Mouse (Mus musculus) bone marrow, adult 2 months (tissue): ENCODE measurements around the gene Shtn1. TPM values are rescaled to one million over a fixed set of nuclear protein-coding genes. Genes with fewer than 3 reads are reported as not detected.
A peak's percentile ranks its signal among the peaks of the same experiment; 100 is the strongest.

Source experiments
- H3K27ac ChIP-seq: fragments of 200-500 bp; 2 replicates; pipeline ENCODE4 v1.5.1; 2012; ENCODE audit warnings: low read depth, mild to moderate bottlenecking, control low read depth, inconsistent platforms, low read length; ENCODE audit not compliant: control insufficient read depth, poor library complexity, insufficient read depth
- H3K4me1 ChIP-seq: fragments of 200-500 bp; 2 replicates; pipeline ENCODE4 v1.6.1; 2011; ENCODE audit warnings: low read length; ENCODE audit not compliant: control insufficient read depth, insufficient read depth
- H3K4me3 ChIP-seq: fragments of 200-500 bp; replicated peaks from 2 replicates; pipeline ENCODE3; 2011; ENCODE audit warnings: mild to moderate bottlenecking, low read depth, low read length, control low read depth; ENCODE audit not compliant: control insufficient read depth
- CTCF ChIP-seq: fragments of 200-500 bp; IDR thresholded peaks from 2 replicates; pipeline ENCODE4 v1.5.1; 2011; ENCODE audit warnings: low read length, control low read depth; ENCODE audit not compliant: control insufficient read depth, insufficient read depth
- POLR2A ChIP-seq: fragments of 200-500 bp; IDR thresholded peaks from 2 replicates; pipeline ENCODE4 v1.6.1; 2011; ENCODE audit warnings: low read depth, mild to moderate bottlenecking, control low read depth, low read length, borderline replicate concordance; ENCODE audit not compliant: control insufficient read depth
- WGBS: fragments of 180-500 bp; shearing (Covaris S2); methylation state at CpG from one replicate; pipeline ENCODE4 v1.1.7; 2018; 5-methylcytosine and 5-hydroxymethylcytosine counted together
- polyA plus RNA-seq: library from polyadenylated mRNA; stranded (reverse); fragments of >200 nt; gene quantifications from 2 replicates; pipeline ENCODE4 v1.2.4, GENCODE M21; 2011; ENCODE audit warnings: low replicate concordance; ENCODE audit not compliant: missing spikeins, insufficient read depth, insufficient read length

Shtn1 gene
- 0.49 and 1.0 TPM in 2 replicates for polyA plus RNA-seq

- no peak for TF ChIP-seq POLR2A
- TF ChIP-seq CTCF = no peak
- Histone ChIP-seq H3K4me1 (no peaks in the 10 kb centered on the region), H3K4me3 (peak within 1 kb of the TSS; percentile 30), H3K27ac (peak within 1 kb of the TSS; percentile 10; the same call in 1 of the 2 replicates)
- WGBS = 2% methylated on average over 42 of the region's 46 CpGs
Measured at GRCm38 (mm10) chr19:59075472-59076101, at the start of gene Shtn1. Gene Shtn1, minus strand, starts transcription at chr19:59076100.

GRCm38 (mm10) chr19:59114152-59114551 lies 38.3 kb upstream of the Shtn1 start:
- TF ChIP-seq POLR2A (no peak), CTCF (no peak)
- H3K4me3 ChIP-seq = peak overlapping the region; percentile 10
- H3K27ac ChIP-seq = no peak overlapping the region
- H3K4me1 ChIP-seq = no peaks in the 10 kb centered on the region
- 40% methylated on average over 4 of the region's 4 CpGs for WGBS

GRCm38 (mm10) chr19:59109937-59110336 lies 34.0 kb upstream of the Shtn1 start:
- Histone ChIP-seq H3K4me3 (no peak overlapping the region), H3K4me1 (no peaks in the 10 kb centered on the region), H3K27ac (no peak overlapping the region)
- TF ChIP-seq CTCF (no peak), POLR2A (no peak)
- WGBS = 44% methylated on average over 1 of the region's 1 CpGs

- 59% methylated on average over 1 of the region's 1 CpGs for WGBS
- TF ChIP-seq CTCF (no peak), POLR2A (no peak)
- H3K27ac ChIP-seq = no peak overlapping the region
- H3K4me3 ChIP-seq = no peak overlapping the region
- H3K4me1 ChIP-seq = no peaks in the 10 kb centered on the region
Measured at GRCm38 (mm10) chr19:59098315-59098714, 22.4 kb upstream of the Shtn1 start.

GRCm38 (mm10) chr19:59092295-59092694 lies 16.4 kb upstream of the Shtn1 start:
- no peak for TF ChIP-seq POLR2A
- no peak for TF ChIP-seq CTCF
- Histone ChIP-seq H3K4me3 (no peak overlapping the region), H3K4me1 (no peaks in the 10 kb centered on the region), H3K27ac (no peak overlapping the region)
- WGBS = 84% methylated on average over 7 of the region's 7 CpGs

GRCm38 (mm10) chr19:59090337-59090736 lies 14.4 kb upstream of the Shtn1 start:
- 35% methylated on average over 1 of the region's 1 CpGs for WGBS
- TF ChIP-seq CTCF (no peak), POLR2A (no peak)
- Histone ChIP-seq H3K27ac (no peak overlapping the region), H3K4me1 (no peaks in the 10 kb centered on the region), H3K4me3 (no peak overlapping the region)

GRCm38 (mm10) chr19:59084296-59084695 lies 8.4 kb upstream of the Shtn1 start:
- TF ChIP-seq CTCF (no peak), POLR2A (no peak)
- Histone ChIP-seq H3K4me1 (no peaks in the 10 kb centered on the region), H3K4me3 (no peak overlapping the region), H3K27ac (no peak overlapping the region)
- WGBS = 42% methylated on average over 4 of the region's 4 CpGs

GRCm38 (mm10) chr19:59076131-59076530 lies 231 bp upstream of the Shtn1 start:
- no peaks in the 10 kb centered on the region for H3K4me1 ChIP-seq
- TF ChIP-seq CTCF (no peak), POLR2A (no peak)
- 18% methylated on average over 5 of the region's 5 CpGs for WGBS
- no peak overlapping the region for H3K27ac ChIP-seq
- no peak overlapping the region for H3K4me3 ChIP-seq
